Mouse (Mus musculus): ENCODE data around the gene Olfr338. TPM values are rescaled to one million over a fixed set of nuclear protein-coding genes. Genes with fewer than 3 reads are reported as not detected.
"Not testable (repeated sequence)": the region's sequence is repeated elsewhere in the genome, so short reads cannot be mapped to it uniquely, and the experiment has no call there.

The Olfr338 gene
- not detected for total RNA-seq (2021)
- long read RNA-seq, experiment 1, result 0 reads
- long read RNA-seq, experiment 2, result 0 reads

DNA sequence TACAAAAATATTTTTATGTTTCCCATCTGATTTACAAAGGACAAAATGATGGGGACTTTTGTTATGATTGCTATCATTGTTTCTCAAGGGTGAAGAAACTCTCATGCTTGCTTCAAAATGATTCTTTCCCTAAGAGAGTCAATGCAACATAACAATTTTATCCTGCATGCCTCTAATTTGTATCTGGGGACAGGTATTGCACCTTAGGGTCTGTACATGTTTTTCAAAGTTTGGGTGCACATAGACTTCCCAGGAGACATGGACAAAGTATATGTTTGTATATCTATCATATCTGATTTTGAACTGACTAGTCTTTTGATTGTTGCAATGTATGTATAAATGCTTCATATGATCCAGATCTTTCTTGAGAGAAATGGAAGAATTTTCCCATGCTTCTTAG is at the start of gene Olfr338:
Gene Olfr338 (plus strand): TSS at position 301 of the 400 bp plus-strand sequence.
- TF ChIP-seq CTCF (IDR thresholded peaks at IDR 0.05), result no peak
- H3K4me3 ChIP-seq, result no peak within 1 kb of the TSS
- no peak within 1 kb of the TSS for H3K27ac ChIP-seq
- no peak for DNase-seq
- intact Hi-C loops (cut with DNase I), result no loop called here

GRCm38 (mm10) chr2:36415174-36415573 is 41.9 kb downstream of the Olfr338 start:
- DNase-seq; H3K27ac ChIP-seq; intact Hi-C loops (cut with DNase I); H3K4me3 ChIP-seq: not testable (repeated sequence)

GRCm38 (mm10) chr2:36415591-36415990 is 42.3 kb downstream of the Olfr338 start:
- DNase-seq; H3K4me3 ChIP-seq; H3K27ac ChIP-seq; intact Hi-C loops (cut with DNase I): not testable (repeated sequence)

DNA sequence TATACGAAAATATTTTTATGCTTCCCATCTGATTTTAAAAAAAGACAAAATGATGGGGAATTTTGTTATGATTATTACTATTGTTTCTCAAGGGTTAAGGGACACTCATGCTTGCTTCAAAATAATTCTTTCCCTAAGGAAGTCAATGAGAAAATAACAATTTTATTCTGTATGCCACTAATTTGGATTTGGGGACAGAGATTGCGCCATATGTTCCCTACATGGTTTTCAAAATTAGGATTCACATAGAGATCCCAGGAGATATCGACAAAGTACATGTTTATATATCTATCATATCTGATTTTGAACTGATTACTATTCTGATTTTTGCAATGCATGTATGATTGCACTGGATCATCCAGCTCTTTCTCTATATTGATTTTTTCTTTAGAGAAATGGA is 45.3 kb downstream of the Olfr338 start, which contains the start of gene Olfr339:
Gene Olfr339 (plus strand): TSS at position 301 of the 400 bp plus-strand sequence.
- no peak for DNase-seq
- Histone ChIP-seq H3K4me3 (no peak within 1 kb of the TSS), H3K27ac (no peak within 1 kb of the TSS)
- intact Hi-C loops (cut with DNase I), result no loop called here
- TF ChIP-seq CTCF (IDR thresholded peaks at IDR 0.05), result no peak

Other genes starting within 250 kb of the Olfr338 start
- 10 to 100 TPM; 15.8 to 16.7 TPM for gene Mrrf, start 237.1 kb upstream of the Olfr338 start, total RNA-seq (2021)
- 10 to 100 TPM; 31.9 to 33.5 TPM for gene Rbm18, start 236.7 kb upstream of the Olfr338 start, total RNA-seq (2021)
- gene Ptgs1, start 143.1 kb upstream of the Olfr338 start, total RNA-seq (2021), result 1 to 10 TPM; 3.9 to 5.5 TPM
- gene Olfr339, start 45.4 kb downstream of the Olfr338 start, total RNA-seq (2021), result not detected
- gene Olfr340, start 79.1 kb downstream of the Olfr338 start, total RNA-seq (2021), result not detected
- not detected for gene Olfr341, start 108.9 kb downstream of the Olfr338 start, total RNA-seq (2021)
- not detected for gene Olfr342, start 151.5 kb downstream of the Olfr338 start, total RNA-seq (2021)
- gene Olfr344, start 193.1 kb downstream of the Olfr338 start, total RNA-seq (2021), result not detected

Measured in gastrocnemius, adult 2 months (tissue).